Mouse (Mus musculus): Measurements from ENCODE around the gene Whamm.

DNA sequence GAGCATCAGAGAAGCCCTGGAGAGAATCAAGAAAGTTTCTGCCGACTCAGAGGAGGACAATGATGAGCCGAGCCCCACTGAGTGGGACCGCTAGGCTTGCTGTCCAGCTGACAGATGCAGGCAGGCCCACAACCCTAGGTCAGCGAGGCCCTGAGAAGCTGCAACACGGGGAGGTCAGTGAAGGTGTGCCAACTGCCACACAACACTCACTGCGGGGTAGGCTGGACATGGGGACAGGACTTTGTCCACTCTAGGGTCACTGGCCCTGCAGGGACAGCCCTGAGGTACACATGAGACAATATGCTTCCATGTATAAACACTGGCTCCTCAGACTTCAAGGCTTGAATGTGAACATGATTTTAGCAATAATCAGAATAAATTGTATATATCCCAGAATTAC lies 25.0 kb downstream of the Whamm start:
- no peak for TF ChIP-seq HCFC1 (IDR thresholded peaks at IDR 0.05; ENCODE audit: borderline replicate concordance, insufficient read depth, low read length)
- no peak for TF ChIP-seq MAFK (IDR thresholded peaks at IDR 0.05; ENCODE audit: insufficient read depth, low read depth, low read length)
- TF ChIP-seq ZNF384 (IDR thresholded peaks at IDR 0.05; ENCODE audit: low read depth, low read length): no peak
- no peak for TF ChIP-seq ZC3H11A (IDR thresholded peaks at IDR 0.05; ENCODE audit: borderline replicate concordance, low read depth, low read length)

Measured in ES-E14 (cell line).